Mouse (Mus musculus): ENCODE measurements around the gene Eif2b5. TPM values are rescaled to one million over a fixed set of nuclear protein-coding genes. Genes with fewer than 3 reads are reported as not detected.

The Eif2b5 gene
- polyA plus RNA-seq, 1 experiment from 2014 or later, result 103 TPM

DNA sequence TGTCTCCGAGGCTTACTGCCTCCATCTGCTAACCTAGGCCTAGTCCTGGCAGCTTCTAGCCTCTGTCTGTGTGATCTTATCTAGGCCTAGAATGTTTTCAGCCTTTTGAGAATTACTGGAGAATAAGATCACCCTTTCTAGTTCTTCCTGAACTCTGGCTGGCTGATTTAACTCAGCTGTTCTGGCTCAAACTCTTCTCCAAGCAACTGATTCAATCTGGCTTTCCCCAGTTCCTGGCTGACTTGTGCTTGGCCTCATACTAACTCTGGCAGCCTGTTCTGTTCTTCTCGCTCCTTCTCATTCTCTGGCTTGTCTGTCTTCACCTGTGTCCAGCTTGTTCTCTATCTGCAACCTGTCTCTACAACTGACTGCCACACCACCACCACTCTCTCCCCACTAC is 7.3 kb upstream of the Eif2b5 start:
- ATAC-seq (ENCODE audit: low read depth), result no peak
- 80% methylated on average over 2 of the region's 2 CpGs for WGBS
- Histone ChIP-seq H3K27ac (replicated peaks) (no peak overlapping the region), H3K4me2 (no peak overlapping the region), H3K36me3 (no peaks in the 10 kb centered on the region), H3K4me3 (no peak overlapping the region), H3K27me3 (peaks cover 5% of the 10 kb centered on the region), H3K9me3 (no peaks in the 10 kb centered on the region), H3K4me1 (replicated peaks) (no peaks in the 10 kb centered on the region), H3K9ac (no peak overlapping the region)

DNA sequence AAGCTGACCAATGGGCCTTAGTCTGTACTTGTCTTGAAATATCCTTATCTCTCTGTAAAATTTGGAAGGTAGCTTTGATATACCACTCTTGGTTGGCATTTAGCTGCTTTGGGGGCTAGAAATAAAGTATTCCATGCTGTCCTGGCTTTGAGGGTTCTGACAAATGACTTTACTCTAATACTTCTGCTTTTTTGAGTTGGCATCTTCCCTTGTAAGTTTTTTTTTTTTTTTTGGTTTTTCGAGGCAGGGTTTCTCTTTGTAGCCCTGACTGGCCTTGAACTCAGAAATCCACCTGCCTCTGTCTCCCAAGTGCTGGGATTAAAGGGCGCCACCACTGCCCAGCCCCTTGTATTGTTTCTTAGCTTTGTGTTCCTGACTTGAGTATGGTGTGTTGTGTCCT is 5.2 kb upstream of the Eif2b5 start:
- ATAC-seq (ENCODE audit: low read depth), result no peak
- Histone ChIP-seq H3K27me3 (peaks cover 13% of the 10 kb centered on the region), H3K4me3 (no peak overlapping the region), H3K9me3 (no peaks in the 10 kb centered on the region), H3K9ac (no peak overlapping the region), H3K36me3 (no peaks in the 10 kb centered on the region), H3K4me2 (no peak overlapping the region), H3K27ac (replicated peaks) (no peak overlapping the region), H3K4me1 (replicated peaks) (peaks cover 10% of the 10 kb centered on the region)
- WGBS, result 75% methylated on average over 2 of the region's 2 CpGs

DNA sequence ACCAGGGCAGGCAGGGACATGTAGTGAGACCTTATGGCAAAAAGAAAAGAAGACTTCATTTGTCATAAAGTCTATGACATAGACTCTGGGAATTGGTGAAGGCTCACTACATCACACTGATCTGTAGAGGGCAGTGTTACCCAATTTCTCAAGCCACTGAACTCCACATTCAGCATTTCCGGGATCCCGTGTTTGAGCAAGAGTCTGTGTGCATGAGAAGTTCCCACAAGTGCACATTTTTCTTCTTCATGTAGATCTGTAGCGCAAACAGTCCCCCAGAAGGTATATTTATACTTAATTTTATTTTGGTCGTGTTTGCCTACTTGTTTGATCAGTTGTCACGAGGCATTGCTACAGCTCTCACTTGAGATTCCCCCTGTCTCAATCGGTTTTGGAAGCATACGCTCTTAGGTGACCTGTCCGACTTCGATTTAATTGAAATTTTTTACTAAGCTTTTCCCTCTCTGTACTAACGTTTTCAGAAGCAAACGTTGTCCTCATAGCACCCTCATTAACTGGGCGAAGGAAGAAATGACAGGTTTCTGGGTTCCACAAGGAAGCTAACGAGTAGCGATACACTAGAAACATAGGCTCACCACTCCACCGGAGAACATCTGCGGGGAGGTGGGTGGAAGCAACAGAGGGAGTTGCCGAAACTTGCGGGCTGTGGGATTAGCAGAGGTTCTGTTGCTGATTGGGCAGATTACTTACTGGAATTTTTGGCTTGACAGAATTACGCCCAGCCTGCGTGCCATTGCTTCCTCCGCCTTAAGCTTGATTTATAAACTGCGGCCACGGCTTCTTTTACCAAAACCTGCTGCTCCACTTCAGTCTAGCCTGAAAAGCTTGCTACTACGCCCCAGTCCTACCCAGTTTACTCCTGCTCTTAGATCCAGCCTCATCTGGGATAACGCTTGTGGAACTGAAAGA is 1.7 kb upstream of the Eif2b5 start:
- WGBS, result 18% methylated on average over 25 of the region's 25 CpGs
- no peaks in the 10 kb centered on the region for H3K9me3 ChIP-seq
- peaks cover 21% of the 10 kb centered on the region for H3K4me1 ChIP-seq (replicated peaks)
- ATAC-seq (ENCODE audit: low read depth), result no peak
- peak overlapping the region; percentile 47 for H3K4me2 ChIP-seq
- H3K4me3 ChIP-seq, result peak overlapping the region; percentile 26
- H3K9ac ChIP-seq, result peak overlapping the region; percentile 14; the same call in 1 of the 2 replicates
- peaks cover 13% of the 10 kb centered on the region for H3K27me3 ChIP-seq
- H3K27ac ChIP-seq (replicated peaks), result no peak overlapping the region
- H3K36me3 ChIP-seq, result peaks cover 10% of the 10 kb centered on the region

DNA sequence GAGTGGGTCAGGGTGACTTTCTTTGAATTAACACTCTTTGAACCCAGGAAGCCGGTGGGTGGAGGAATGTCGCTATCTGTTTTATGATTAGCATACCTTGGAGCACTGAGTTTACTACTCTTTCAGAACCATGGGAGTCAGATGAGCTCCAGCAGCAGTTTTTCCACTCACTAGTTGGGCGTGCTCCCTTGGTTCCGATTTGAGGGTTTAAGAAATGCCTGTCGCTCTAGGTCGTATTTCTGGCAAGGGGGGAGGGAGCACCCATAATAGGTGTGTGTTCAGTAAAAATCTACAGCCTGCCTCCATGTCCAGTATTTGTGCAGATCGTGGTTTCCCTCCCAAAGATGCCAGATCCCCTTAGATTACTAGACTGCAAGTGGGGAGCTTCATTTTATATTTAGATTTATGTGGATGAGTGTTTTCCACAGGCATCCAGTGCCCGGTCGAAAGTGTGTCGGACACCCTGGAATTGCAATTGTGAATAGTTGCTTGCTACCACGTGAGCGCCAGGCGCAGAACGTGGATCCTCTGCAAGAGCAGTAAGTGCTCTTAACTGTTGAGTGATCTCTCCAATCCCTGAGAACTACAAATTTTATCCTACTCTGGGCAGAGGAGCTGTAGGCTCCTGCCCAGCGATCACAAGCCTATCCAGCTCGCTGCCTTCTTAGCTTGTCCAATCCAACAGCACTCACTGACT is 489 bp upstream of the Eif2b5 start:
- WGBS, result 10% methylated on average over 16 of the region's 16 CpGs
- Histone ChIP-seq H3K36me3 (peaks cover 22% of the 10 kb centered on the region), H3K9ac (peak overlapping the region; percentile 90), H3K4me3 (peak overlapping the region; percentile 92), H3K27me3 (peaks cover 13% of the 10 kb centered on the region), H3K9me3 (no peaks in the 10 kb centered on the region), H3K27ac (replicated peaks) (peak overlapping the region; percentile 90), H3K4me1 (replicated peaks) (peaks cover 21% of the 10 kb centered on the region), H3K4me2 (peak overlapping the region; percentile 78)
- ATAC-seq (ENCODE audit: low read depth), result peak; percentile 10; the same call in 1 of the 2 replicates

DNA sequence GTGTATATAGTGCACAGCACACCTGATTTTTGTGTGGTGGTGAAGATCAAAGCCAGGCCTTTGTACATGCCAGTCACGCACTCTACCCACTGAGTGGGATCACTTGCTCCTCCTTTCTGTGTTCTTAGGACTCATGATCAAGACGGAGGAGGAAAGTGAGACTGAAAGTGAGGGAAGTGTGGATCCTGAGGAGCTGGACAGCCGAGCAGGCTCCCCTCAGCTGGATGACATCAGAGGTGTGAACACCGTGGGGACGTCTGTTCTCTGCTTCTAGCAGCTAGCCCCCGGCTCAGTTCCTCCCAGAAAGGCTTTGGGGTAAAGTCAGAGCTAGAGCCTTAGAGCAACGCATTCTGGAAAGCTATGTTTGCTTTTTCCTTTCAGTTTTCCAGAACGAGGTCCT is 7.4 kb downstream of the Eif2b5 start:
- 89% methylated on average over 8 of the region's 8 CpGs for WGBS
- Histone ChIP-seq H3K9ac (no peak overlapping the region), H3K4me2 (no peak overlapping the region), H3K27me3 (no peaks in the 10 kb centered on the region), H3K27ac (replicated peaks) (no peak overlapping the region), H3K4me1 (replicated peaks) (no peaks in the 10 kb centered on the region), H3K36me3 (peaks cover 100% of the 10 kb centered on the region), H3K9me3 (no peaks in the 10 kb centered on the region), H3K4me3 (no peak overlapping the region)
- no peak for ATAC-seq (ENCODE audit: low read depth)

DNA sequence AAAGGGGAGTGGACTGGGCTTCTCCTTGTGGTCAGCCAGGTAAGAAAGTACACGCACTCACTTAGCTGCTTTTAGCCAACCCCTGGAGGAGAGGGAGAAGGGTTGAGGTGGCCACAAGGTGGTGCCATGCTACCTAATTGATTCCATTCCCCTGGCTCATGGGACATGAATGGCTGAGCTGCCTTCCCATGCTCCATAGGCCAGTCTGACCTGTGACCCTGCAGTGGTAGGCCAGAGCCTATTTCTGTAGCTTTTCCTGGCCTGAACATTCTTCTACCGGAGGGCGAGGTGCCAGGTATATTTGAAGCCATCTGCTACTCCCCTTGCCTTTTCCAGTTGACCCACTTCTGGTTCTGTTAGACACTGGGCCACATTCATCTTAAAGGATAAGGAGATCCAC is 10.7 kb downstream of the Eif2b5 start:
- no peaks in the 10 kb centered on the region for H3K27me3 ChIP-seq
- 92% methylated on average over 3 of the region's 3 CpGs for WGBS
- H3K4me1 ChIP-seq (replicated peaks), result no peaks in the 10 kb centered on the region
- peaks cover 76% of the 10 kb centered on the region for H3K36me3 ChIP-seq
- H3K27ac ChIP-seq (replicated peaks), result no peak overlapping the region
- no peak overlapping the region for H3K4me2 ChIP-seq
- no peak overlapping the region for H3K9ac ChIP-seq
- H3K4me3 ChIP-seq, result no peak overlapping the region
- no peaks in the 10 kb centered on the region for H3K9me3 ChIP-seq
- ATAC-seq (ENCODE audit: low read depth), result peak; percentile 51; the same call in 1 of the 2 replicates

DNA sequence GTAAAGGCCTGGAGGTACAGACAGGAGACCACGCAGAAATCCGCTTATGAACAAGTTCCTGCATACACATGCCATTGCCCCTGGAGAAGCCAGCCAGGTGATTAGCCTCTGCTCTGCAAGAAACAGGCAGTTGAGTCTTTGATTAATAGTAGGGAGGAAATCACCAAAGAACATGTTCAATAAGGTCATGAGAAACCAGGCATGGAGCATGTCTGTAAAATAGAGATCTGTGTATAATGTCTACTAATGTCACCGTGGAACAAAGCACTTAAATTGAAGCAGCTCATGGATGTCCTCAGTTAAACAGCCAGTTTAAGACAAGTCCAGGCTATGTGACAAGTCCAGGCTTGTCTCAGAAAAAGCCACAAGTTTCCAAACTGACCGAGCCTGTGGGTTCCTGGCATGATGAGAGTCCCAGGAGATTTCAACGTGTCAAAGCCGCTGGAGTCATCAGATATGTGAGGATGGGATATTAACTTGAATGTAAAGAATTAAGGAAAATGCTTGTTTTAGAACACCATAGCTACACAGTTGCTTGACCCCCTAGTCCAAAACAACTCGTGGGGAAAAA is 12.7 kb downstream of the Eif2b5 start:
- H3K4me1 ChIP-seq (replicated peaks), result peaks cover 6% of the 10 kb centered on the region
- H3K4me2 ChIP-seq, result no peak overlapping the region
- no peak overlapping the region for H3K4me3 ChIP-seq
- H3K36me3 ChIP-seq, result peaks cover 56% of the 10 kb centered on the region
- H3K27me3 ChIP-seq, result no peaks in the 10 kb centered on the region
- no peaks in the 10 kb centered on the region for H3K9me3 ChIP-seq
- no peak overlapping the region for H3K27ac ChIP-seq (replicated peaks)
- WGBS, result 92% methylated on average over 7 of the region's 7 CpGs
- no peak for ATAC-seq (ENCODE audit: low read depth)
- H3K9ac ChIP-seq, result no peak overlapping the region

DNA sequence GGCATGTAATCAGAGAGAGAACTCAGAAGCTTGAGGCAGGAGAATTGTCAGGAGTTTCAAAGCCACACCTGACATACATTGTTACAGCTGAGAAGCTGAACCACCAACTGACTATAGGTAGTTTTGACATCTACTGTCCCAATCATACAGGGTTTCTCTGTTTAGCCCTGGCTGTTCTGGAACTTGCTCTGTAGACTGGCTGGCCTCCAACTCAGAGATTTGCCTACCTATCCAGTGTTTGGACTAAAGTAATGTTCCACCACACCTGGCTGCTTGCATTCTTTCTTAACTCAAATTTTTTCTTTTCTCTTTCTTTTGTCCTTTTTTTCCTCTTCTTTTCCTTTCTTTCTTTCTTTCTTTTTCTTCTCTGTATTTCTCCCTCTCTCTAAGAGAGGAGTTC is 17.4 kb downstream of the Eif2b5 start:
- no peak for ATAC-seq (ENCODE audit: low read depth)
- Histone ChIP-seq H3K4me3 (peak overlapping the region; percentile 96), H3K9ac (peak overlapping the region; percentile 99), H3K4me1 (replicated peaks) (peaks cover 42% of the 10 kb centered on the region), H3K4me2 (peak overlapping the region; percentile 96), H3K36me3 (peaks cover 28% of the 10 kb centered on the region), H3K27me3 (no peaks in the 10 kb centered on the region), H3K9me3 (no peaks in the 10 kb centered on the region), H3K27ac (replicated peaks) (peak overlapping the region; percentile 94)

DNA sequence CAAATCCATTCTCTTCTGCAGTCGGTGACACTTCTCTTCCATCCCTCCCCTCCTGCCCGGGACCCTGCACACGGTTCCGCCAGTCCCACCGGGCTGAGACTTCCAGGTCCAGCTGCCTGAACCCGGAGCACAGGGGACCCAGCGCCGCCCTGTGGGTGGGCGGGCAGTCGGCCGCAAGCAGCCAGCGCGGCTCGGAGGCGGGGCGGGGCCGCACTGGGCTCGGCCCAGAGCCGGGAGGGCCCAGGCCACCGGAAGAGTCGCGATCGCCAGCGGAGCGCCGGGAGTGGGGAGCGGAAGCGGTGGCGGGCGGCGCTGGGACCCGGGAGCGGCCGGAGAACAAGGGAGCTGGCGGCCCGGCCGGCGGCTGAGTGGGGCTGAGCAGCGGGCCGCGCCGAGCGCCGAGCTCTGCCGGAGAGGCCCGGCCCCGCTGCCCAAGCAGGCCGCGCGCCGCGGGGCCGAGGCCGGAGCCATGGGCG is 18.1 kb downstream of the Eif2b5 start, which contains the start of gene Dvl3:
Gene Dvl3 (plus strand): TSS at position 257 of the 476 bp plus-strand sequence.
- under 1% methylated on average over 42 of the region's 55 CpGs for WGBS
- ATAC-seq (ENCODE audit: low read depth), result peak; percentile 94
- H3K36me3 ChIP-seq, result peaks cover 29% of the 10 kb centered on the region
- peak within 1 kb of the TSS; percentile 94 for H3K27ac ChIP-seq (replicated peaks)
- peak within 1 kb of the TSS; percentile 99 for H3K9ac ChIP-seq
- H3K9me3 ChIP-seq, result no peaks in the 10 kb centered on the region
- H3K27me3 ChIP-seq, result no peaks in the 10 kb centered on the region
- H3K4me1 ChIP-seq (replicated peaks), result peaks cover 46% of the 10 kb centered on the region
- peak within 1 kb of the TSS; percentile 96 for H3K4me2 ChIP-seq
- peak within 1 kb of the TSS; percentile 96 for H3K4me3 ChIP-seq

DNA sequence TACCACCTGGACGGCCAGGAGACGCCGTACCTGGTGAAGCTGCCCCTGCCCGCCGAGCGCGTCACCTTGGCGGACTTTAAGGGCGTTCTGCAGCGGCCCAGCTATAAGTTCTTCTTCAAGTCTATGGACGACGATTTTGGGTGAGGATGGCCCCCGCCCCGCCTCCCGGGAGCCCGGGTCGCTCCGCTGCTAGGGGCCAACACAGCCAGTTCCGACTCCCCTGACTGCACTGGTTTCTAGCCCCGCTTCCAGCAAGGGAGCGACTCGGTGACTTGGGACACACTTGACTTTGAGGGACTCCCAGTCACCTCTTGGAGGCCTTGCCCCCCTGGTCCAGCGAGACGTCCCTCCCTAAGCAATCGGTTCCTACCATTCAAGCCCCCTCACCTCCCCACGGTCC is 18.6 kb downstream of the Eif2b5 start:
- H3K27me3 ChIP-seq, result no peaks in the 10 kb centered on the region
- H3K4me3 ChIP-seq, result peak overlapping the region; percentile 96
- H3K27ac ChIP-seq (replicated peaks), result peak overlapping the region; percentile 94
- under 1% methylated on average over 26 of the region's 26 CpGs for WGBS
- peak overlapping the region; percentile 96 for H3K4me2 ChIP-seq
- H3K9ac ChIP-seq, result peak overlapping the region; percentile 99
- H3K36me3 ChIP-seq, result peaks cover 31% of the 10 kb centered on the region
- H3K4me1 ChIP-seq (replicated peaks), result peaks cover 46% of the 10 kb centered on the region
- peak; percentile 45 for ATAC-seq (ENCODE audit: low read depth)
- no peaks in the 10 kb centered on the region for H3K9me3 ChIP-seq

DNA sequence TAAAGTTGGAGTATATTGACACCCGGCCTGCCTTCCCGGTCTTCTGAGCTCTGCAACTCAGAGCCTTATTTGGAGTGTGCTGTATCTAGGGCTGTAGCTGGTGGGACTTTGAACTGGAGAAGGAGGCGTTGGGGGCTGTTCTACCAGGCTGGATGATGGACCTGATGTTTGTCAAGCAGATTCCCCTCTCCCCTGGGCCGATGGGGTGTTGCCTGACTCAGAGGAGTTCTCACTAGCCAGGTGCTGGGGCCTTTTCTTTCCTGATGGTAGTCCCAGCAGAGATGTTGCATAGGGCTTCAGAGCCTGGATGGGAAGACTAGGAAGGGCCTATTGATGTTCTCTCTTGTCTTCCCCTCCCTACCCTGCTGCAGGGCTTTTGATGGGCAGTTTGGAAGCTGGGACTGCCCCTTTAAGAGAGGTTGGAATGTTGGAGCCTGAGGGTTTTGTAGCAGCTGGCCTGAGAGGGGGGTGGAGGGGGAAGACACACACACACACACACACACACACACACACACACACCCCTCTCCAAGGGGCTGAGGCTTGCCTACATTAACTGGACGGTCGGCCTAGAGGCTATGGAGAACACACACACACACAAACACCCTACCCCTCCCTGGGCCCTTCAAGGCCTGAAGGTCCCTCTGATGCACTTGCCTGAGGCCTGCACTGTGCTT is 19.2 kb downstream of the Eif2b5 start:
- ATAC-seq (ENCODE audit: low read depth), result peak; percentile 59
- peak overlapping the region; percentile 94 for H3K27ac ChIP-seq (replicated peaks)
- no peaks in the 10 kb centered on the region for H3K27me3 ChIP-seq
- H3K4me1 ChIP-seq (replicated peaks), result peaks cover 46% of the 10 kb centered on the region
- H3K9me3 ChIP-seq, result no peaks in the 10 kb centered on the region
- peaks cover 32% of the 10 kb centered on the region for H3K36me3 ChIP-seq
- 1% methylated on average over 6 of the region's 6 CpGs for WGBS
- H3K4me2 ChIP-seq, result peak overlapping the region; percentile 96
- H3K9ac ChIP-seq, result peak overlapping the region; percentile 99
- H3K4me3 ChIP-seq, result peak overlapping the region; percentile 96

All from neural tube, embryonic 13.5 days (tissue).